Mouse (Mus musculus): ENCODE measurements around the gene Sphk1. TPM values are rescaled to one million over a fixed set of nuclear protein-coding genes. Genes with fewer than 3 reads are reported as not detected.
"Not testable (repeated sequence)": the region's sequence is repeated elsewhere in the genome, so short reads cannot be mapped to it uniquely, and the experiment has no call there.

The Sphk1 gene
- polyA plus RNA-seq, 1 experiment from 2014 or later, result 3.0 TPM

GRCm38 (mm10) chr11:116491338-116491737 is 39.4 kb upstream of the Sphk1 start:
- ATAC-seq (replicated peaks; ENCODE audit: insufficient number of reproducible peaks, low FRiP score, low TSS enrichment), result no peak
- Histone ChIP-seq H3K9ac (ENCODE audit: low read depth, low read length) (no peak overlapping the region; the same call in 1 of the 2 replicates), H3K9me3 (replicated peaks; ENCODE audit: control insufficient read depth, low read length) (no peaks in the 10 kb centered on the region), H3K4me2 (peak overlapping the region; percentile 83), H3K27ac (ENCODE audit: low read depth, low read length) (no peak overlapping the region), H3K27me3 (ENCODE audit: control insufficient read depth, insufficient read depth, low read length) (no peaks in the 10 kb centered on the region), H3K4me3 (ENCODE audit: low read depth, low read length) (no peak overlapping the region), H3K36me3 (ENCODE audit: control insufficient read depth, insufficient read depth, low read length) (peaks cover 3% of the 10 kb centered on the region; the same call in 1 of the 2 replicates), H3K4me1 (ENCODE audit: control insufficient read depth, insufficient read depth, low read length) (peaks cover 3% of the 10 kb centered on the region; the same call in 1 of the 2 replicates)
- 71% methylated on average over 6 of the region's 6 CpGs for WGBS (ENCODE audit: insufficient replicate concordance)

GRCm38 (mm10) chr11:116492507-116492906 is 38.2 kb upstream of the Sphk1 start:
- not testable (repeated sequence) for H3K9me3 ChIP-seq (replicated peaks; ENCODE audit: control insufficient read depth, low read length); H3K27me3 ChIP-seq (ENCODE audit: control insufficient read depth, insufficient read depth, low read length); H3K27ac ChIP-seq (ENCODE audit: low read depth, low read length); ATAC-seq (replicated peaks; ENCODE audit: insufficient number of reproducible peaks, low FRiP score, low TSS enrichment); H3K4me3 ChIP-seq (ENCODE audit: low read depth, low read length); H3K36me3 ChIP-seq (ENCODE audit: control insufficient read depth, insufficient read depth, low read length); H3K4me2 ChIP-seq; H3K4me1 ChIP-seq (ENCODE audit: control insufficient read depth, insufficient read depth, low read length); H3K9ac ChIP-seq (ENCODE audit: low read depth, low read length)
- 82% methylated on average over 1 of the region's 1 CpGs for WGBS (ENCODE audit: insufficient replicate concordance)

DNA sequence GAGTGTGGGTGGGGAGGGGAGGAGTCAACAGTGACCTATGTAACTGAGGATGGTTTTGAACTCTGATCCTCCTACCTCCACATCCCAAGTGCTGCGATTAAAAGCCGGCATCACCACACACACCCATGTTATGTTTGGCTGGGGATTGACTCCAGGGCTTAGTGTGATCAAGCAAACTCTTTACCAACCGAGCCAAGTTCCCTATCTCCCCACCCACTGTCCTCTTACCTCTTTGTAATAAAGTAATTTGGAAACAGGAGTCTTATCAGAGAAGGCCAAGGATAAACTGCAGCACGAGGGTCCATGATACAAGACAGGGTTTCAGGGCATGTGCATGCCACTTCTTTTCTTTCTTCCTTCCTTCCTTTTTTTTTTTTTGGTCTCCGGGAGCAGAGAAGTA is 37.5 kb upstream of the Sphk1 start:
- Histone ChIP-seq H3K36me3 (ENCODE audit: control insufficient read depth, insufficient read depth, low read length) (no peaks in the 10 kb centered on the region), H3K9ac (ENCODE audit: low read depth, low read length) (no peak overlapping the region), H3K9me3 (replicated peaks; ENCODE audit: control insufficient read depth, low read length) (0 out of 2 replicates have a peak, but pooled peaks cover 2% of the 10 kb centered on the region), H3K4me3 (ENCODE audit: low read depth, low read length) (no peak overlapping the region), H3K27me3 (ENCODE audit: control insufficient read depth, insufficient read depth, low read length) (no peaks in the 10 kb centered on the region), H3K4me1 (ENCODE audit: control insufficient read depth, insufficient read depth, low read length) (peaks cover 3% of the 10 kb centered on the region; the same call in 1 of the 2 replicates), H3K4me2 (no peak overlapping the region), H3K27ac (ENCODE audit: low read depth, low read length) (no peak overlapping the region)
- ATAC-seq (replicated peaks; ENCODE audit: insufficient number of reproducible peaks, low FRiP score, low TSS enrichment), result no peak
- WGBS (ENCODE audit: insufficient replicate concordance), result 70% methylated on average over 5 of the region's 5 CpGs

DNA sequence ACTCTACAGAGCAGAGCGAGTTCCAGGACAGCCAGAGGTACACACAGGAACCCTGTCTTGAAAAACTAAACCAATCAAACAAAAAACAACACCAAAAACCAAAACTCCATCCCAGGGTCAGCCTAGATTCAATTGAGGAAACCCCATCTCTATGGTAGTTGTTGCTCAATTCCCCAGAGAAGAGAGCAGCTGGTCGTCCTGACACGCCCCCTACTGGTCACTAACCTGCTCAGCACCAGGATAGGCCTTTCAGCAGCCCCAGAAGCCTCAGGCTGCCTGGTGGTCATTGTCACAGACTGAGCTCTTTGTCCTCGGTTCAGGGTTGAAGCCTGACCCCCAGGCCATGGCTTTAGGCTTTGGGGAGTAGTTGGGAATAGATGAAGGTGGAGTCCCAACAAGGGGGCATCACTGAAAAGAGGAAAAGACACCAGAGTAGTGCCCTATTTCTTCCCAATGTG is 36.9 kb upstream of the Sphk1 start, which contains the start of gene Prpsap1:
Prpsap1 (minus strand) TSS at position 408 of the 458 bp plus-strand sequence.
- 0 out of 2 replicates have a peak, but pooled peaks cover 2% of the 10 kb centered on the region for H3K9me3 ChIP-seq (replicated peaks; ENCODE audit: control insufficient read depth, low read length)
- 28% methylated on average over 4 of the region's 4 CpGs for WGBS (ENCODE audit: insufficient replicate concordance)
- no peak within 1 kb of the TSS for H3K4me3 ChIP-seq (ENCODE audit: low read depth, low read length)
- ATAC-seq (replicated peaks; ENCODE audit: insufficient number of reproducible peaks, low FRiP score, low TSS enrichment), result no peak
- peaks cover 3% of the 10 kb centered on the region; the same call in 1 of the 2 replicates for H3K4me1 ChIP-seq (ENCODE audit: control insufficient read depth, insufficient read depth, low read length)
- no peaks in the 10 kb centered on the region for H3K36me3 ChIP-seq (ENCODE audit: control insufficient read depth, insufficient read depth, low read length)
- no peak within 1 kb of the TSS for H3K9ac ChIP-seq (ENCODE audit: low read depth, low read length)
- H3K27ac ChIP-seq (ENCODE audit: low read depth, low read length), result peak within 1 kb of the TSS; percentile 59
- no peaks in the 10 kb centered on the region for H3K27me3 ChIP-seq (ENCODE audit: control insufficient read depth, insufficient read depth, low read length)
- H3K4me2 ChIP-seq, result no peak within 1 kb of the TSS

DNA sequence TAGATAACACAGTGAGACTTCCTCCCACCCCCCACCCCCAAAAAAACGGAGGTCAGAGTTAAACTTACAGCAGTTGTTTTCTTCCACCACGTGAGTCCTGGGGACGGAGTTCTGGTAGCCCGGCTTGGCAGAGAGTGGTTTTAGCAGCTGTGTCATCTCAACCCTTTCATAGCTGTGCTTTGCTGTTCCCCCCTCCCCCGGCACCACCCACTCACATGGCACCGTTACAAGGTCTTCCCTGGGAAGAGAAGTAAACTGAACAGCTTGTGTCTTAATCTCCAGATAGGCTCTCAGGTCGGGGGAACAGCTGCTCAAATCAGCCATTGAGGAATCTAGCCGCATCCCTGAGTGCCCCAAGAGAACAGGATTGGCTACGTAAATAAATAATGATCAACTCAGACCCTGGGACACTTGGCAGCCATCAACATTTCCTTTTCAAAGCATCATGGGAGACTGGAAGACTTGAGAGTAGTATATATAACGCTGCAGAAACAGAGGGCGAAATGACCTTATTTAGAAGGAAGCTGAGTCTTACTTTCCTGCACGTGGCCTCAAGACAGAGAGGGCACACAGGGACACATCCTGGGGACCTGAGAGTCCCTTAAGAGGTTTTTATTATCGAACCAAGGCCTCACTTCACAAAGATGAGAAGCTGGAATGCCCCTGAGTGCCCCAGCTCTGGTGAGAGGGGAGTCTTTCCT is 36.1 kb upstream of the Sphk1 start:
- Histone ChIP-seq H3K4me3 (ENCODE audit: low read depth, low read length) (no peak overlapping the region), H3K27me3 (ENCODE audit: control insufficient read depth, insufficient read depth, low read length) (no peaks in the 10 kb centered on the region), H3K27ac (ENCODE audit: low read depth, low read length) (peak overlapping the region; percentile 59), H3K36me3 (ENCODE audit: control insufficient read depth, insufficient read depth, low read length) (no peaks in the 10 kb centered on the region), H3K9ac (ENCODE audit: low read depth, low read length) (no peak overlapping the region), H3K9me3 (replicated peaks; ENCODE audit: control insufficient read depth, low read length) (0 out of 2 replicates have a peak, but pooled peaks cover 2% of the 10 kb centered on the region), H3K4me1 (ENCODE audit: control insufficient read depth, insufficient read depth, low read length) (no peaks in the 10 kb centered on the region), H3K4me2 (no peak overlapping the region)
- WGBS (ENCODE audit: insufficient replicate concordance), result 47% methylated on average over 13 of the region's 13 CpGs
- no peak for ATAC-seq (replicated peaks; ENCODE audit: insufficient number of reproducible peaks, low FRiP score, low TSS enrichment)

DNA sequence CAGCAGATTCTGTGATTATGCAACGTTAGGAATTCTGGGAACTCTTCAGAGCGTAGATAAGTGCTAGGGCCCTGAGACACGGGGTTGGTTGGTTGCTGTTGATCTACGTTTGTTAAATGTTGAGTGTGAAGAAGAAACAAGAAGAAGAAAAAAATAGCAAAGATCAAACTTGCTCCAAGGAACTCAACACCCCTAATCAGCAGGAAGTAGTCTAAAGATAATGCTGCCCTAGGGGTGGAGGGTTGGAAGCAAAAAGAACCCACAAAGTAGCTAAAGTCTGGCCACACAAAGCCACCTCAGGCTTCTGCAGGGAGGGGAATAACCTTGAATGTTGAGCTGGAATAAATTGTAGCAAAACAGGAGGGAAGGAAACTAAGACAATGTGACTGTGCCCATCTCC is 33.4 kb upstream of the Sphk1 start:
- 44% methylated on average over 4 of the region's 4 CpGs for WGBS (ENCODE audit: insufficient replicate concordance)
- H3K27me3 ChIP-seq (ENCODE audit: control insufficient read depth, insufficient read depth, low read length), result no peaks in the 10 kb centered on the region
- H3K27ac ChIP-seq (ENCODE audit: low read depth, low read length), result no peak overlapping the region
- no peaks in the 10 kb centered on the region for H3K4me1 ChIP-seq (ENCODE audit: control insufficient read depth, insufficient read depth, low read length)
- no peaks in the 10 kb centered on the region for H3K36me3 ChIP-seq (ENCODE audit: control insufficient read depth, insufficient read depth, low read length)
- H3K9ac ChIP-seq (ENCODE audit: low read depth, low read length), result no peak overlapping the region
- 0 out of 2 replicates have a peak, but pooled peaks cover 2% of the 10 kb centered on the region for H3K9me3 ChIP-seq (replicated peaks; ENCODE audit: control insufficient read depth, low read length)
- no peak overlapping the region for H3K4me2 ChIP-seq
- ATAC-seq (replicated peaks; ENCODE audit: insufficient number of reproducible peaks, low FRiP score, low TSS enrichment), result no peak
- H3K4me3 ChIP-seq (ENCODE audit: low read depth, low read length), result no peak overlapping the region

GRCm38 (mm10) chr11:116498596-116498995 is 32.1 kb upstream of the Sphk1 start:
- Histone ChIP-seq H3K9ac (ENCODE audit: low read depth, low read length) (peak overlapping the region; percentile 56; the same call in 1 of the 2 replicates), H3K27me3 (ENCODE audit: control insufficient read depth, insufficient read depth, low read length) (no peaks in the 10 kb centered on the region), H3K4me2 (peak overlapping the region; percentile 66), H3K4me1 (ENCODE audit: control insufficient read depth, insufficient read depth, low read length) (no peaks in the 10 kb centered on the region), H3K36me3 (ENCODE audit: control insufficient read depth, insufficient read depth, low read length) (no peaks in the 10 kb centered on the region), H3K9me3 (replicated peaks; ENCODE audit: control insufficient read depth, low read length) (0 out of 2 replicates have a peak, but pooled peaks cover 2% of the 10 kb centered on the region), H3K4me3 (ENCODE audit: low read depth, low read length) (peak overlapping the region; percentile 36), H3K27ac (ENCODE audit: low read depth, low read length) (no peak overlapping the region)
- no peak for ATAC-seq (replicated peaks; ENCODE audit: insufficient number of reproducible peaks, low FRiP score, low TSS enrichment)
- WGBS (ENCODE audit: insufficient replicate concordance), result 21% methylated on average over 34 of the region's 34 CpGs

DNA sequence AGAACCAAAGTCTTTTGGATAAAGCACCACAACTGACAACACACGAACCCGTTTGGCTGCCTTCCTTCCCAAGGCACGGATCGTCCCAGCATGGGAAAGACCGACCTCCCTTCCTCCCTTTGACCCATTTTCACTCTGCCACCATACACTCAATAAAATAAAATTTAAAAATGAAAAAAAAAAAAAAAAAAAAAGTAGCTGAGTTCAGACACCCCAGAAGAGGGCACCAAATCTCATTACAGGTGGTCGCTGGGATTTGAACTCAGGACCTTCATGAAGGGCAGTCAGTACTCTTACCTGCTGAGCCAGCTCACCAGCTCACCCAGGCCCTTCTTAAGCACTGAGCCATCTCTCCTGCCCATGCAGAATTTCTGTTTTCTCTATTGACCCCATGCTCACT is 31.7 kb upstream of the Sphk1 start:
- H3K27ac ChIP-seq (ENCODE audit: low read depth, low read length), result no peak overlapping the region
- H3K9ac ChIP-seq (ENCODE audit: low read depth, low read length), result no peak overlapping the region
- 0 out of 2 replicates have a peak, but pooled peaks cover 2% of the 10 kb centered on the region for H3K9me3 ChIP-seq (replicated peaks; ENCODE audit: control insufficient read depth, low read length)
- no peaks in the 10 kb centered on the region for H3K4me1 ChIP-seq (ENCODE audit: control insufficient read depth, insufficient read depth, low read length)
- H3K36me3 ChIP-seq (ENCODE audit: control insufficient read depth, insufficient read depth, low read length), result no peaks in the 10 kb centered on the region
- peak overlapping the region; percentile 66 for H3K4me2 ChIP-seq
- no peak for ATAC-seq (replicated peaks; ENCODE audit: insufficient number of reproducible peaks, low FRiP score, low TSS enrichment)
- H3K27me3 ChIP-seq (ENCODE audit: control insufficient read depth, insufficient read depth, low read length), result no peaks in the 10 kb centered on the region
- WGBS (ENCODE audit: insufficient replicate concordance), result 43% methylated on average over 6 of the region's 6 CpGs
- no peak overlapping the region for H3K4me3 ChIP-seq (ENCODE audit: low read depth, low read length)

Data from heart, embryonic 11.5 days (tissue).